Mouse (Mus musculus) gonadal fat pad, adult 2 months (tissue): ENCODE results near the gene 2310033P09Rik. TPM values are rescaled to one million over a fixed set of nuclear protein-coding genes. Genes with fewer than 3 reads are reported as not detected.
A peak's percentile ranks its signal among the peaks of the same experiment; 100 is the strongest.
"Not testable (repeated sequence)": the region's sequence is repeated elsewhere in the genome, so short reads cannot be mapped to it uniquely, and the experiment has no call there.

Experiments
- DNase-seq: peaks from one replicate; pipeline ENCODE4 v3.0.0-alpha.2; 2012; ENCODE audit warnings: low read depth
- polyA plus RNA-seq: library from polyadenylated mRNA; depleted of rRNA; stranded (reverse); fragments of >200 nt; gene quantifications from 2 replicates; pipeline ENCODE4 v1.2.3, GENCODE M21; 2012

Gene 2310033P09Rik
- polyA plus RNA-seq, 1 experiment: 29.8 TPM

DNA sequence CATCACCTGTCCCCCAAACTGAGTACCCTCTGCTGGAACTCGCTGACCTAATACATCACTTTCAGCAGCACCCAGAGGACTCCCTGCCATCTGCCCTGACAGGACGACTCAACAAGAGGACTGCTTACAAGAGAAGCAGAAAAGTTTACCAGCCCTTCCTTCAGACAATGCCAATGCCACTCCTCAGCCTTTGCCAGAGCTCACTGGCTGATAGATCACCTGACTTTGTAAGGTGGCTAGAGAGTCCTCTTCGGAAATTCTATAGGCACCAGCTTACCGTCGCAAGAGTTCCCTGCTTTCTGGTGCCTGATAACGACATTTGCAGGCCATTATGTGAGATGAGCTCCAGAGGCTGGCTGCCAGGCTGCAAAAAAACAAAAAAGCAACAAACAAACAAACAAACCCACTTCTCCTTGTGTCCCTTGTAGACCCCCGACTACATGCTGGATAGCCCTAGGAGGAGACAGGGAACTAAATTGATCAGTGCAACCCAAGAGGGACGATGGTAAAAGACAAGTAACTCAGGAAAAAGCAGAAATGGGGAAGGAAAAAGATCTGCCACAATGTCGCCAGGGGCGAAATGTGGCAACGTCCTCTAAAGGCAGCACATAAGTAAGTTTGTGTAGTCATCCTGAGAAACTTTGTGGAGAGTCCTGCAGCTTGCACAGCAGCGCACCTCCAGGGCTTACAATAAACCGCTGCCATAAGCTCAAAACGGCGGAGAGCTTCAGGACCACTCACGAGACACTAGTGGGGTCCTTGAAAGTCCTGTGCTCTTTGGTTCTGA, 6.7 kb upstream of the 2310033P09Rik start:
- no peak for DNase-seq

DNA sequence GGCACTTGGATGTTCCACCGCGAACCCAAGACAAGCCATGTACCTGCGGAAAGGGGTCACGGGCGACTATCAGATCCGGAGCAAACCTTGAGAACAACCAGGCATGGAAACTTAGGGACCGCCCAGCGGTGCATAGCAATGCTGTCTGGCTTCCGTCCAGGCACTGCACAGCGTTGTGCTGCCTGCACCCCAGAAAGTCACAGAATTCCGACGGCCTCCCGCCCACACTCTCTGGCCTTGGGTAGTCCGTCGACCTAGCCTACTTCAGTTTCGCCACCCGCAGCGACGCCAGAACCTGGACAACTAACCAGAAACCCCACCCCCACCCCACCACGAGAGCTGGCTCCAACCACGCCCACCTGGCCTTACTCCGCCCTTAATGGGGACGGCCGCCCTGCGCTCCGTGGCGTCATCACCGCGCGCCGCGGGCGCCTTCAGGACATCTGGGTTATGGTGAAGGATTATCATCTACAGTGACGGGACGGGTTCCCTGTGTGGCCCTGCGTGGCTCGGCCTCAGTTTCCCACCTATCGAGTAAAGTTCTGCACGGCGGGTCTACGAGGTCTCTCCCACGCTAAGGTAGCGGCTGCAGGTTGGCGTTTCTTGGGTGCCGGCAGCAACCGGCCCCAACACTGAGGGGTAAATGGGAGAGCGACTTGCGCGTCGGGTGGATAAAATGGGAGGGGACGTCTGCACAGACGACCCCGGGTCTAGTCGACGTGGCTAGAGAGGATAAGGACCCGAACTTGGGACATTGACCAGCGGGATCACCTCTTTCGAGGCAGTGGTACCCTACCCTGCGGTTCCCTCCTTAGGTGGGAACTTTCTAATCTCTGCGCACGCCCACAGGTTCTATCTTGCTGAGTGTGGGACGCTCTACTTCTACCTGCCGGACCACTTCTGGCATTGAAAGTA, 5.8 kb upstream of the 2310033P09Rik start, which contains the start of gene Mrpl55:
Gene Mrpl55 (plus strand): TSS at position 406 of the 915 bp plus-strand sequence.
- DNase-seq: no peak

DNA sequence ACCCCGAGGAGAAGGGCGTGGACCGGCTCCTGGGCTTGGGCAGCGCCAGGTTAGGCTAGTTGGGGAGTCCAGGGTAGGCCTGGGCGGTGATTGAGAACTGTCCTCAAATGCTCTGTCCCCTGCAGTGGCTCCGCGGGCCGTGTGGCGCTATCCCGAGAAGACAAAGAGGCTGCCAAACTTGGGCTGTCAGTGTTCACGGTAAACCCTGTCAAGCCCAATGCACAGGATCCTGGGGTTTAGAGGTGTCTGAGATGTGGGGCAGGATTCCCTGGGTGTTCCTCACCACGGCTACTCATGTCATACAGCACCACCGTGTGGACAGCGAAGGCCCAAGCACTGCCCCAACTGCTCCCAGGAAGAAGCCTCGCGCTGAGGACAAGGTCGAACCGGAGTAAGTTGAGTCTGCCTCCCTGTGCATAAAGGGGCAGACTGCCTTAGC, 901 bp downstream of the 2310033P09Rik start:
- no peak for DNase-seq

DNA sequence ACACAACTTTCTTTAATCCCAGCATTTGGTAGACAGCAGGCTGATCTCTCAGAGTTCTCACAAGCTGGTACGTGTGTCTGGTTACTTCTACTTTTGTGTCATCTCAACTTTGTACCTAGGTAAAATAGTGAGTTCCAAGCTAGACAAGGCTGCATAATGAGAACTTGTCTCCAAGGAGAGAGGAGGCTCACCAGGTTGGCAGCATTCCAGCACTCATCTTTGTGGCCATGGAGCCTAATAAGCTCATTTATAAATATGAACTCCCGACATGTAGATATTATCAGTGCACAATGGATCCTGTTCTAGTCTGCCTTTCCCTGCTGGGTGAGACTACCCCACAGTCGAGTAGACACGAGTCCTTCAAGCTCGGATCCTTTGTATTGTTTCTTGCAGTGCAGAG, 1.5 kb downstream of the 2310033P09Rik start:
- no peak for DNase-seq

DNA sequence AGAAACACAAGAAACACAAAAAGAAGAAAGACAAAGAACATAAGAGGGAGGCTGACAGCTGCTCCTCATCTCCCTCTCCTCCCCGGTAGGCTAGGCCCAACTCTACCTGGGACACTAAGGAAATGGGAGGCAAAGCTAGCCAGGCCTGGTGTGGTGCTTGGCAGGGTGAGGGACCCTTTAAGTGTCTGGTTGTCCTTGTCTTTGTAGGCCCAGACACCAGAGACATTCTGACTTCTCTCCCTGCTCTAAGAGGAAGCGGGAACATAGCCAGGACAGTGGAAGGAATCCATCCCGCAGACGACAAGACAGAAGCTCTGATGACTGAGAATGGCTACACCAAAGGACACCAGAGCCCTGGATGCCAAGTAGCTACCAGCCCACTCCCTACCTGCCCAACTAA, 1.9 kb downstream of the 2310033P09Rik start:
- no peak for DNase-seq

DNA sequence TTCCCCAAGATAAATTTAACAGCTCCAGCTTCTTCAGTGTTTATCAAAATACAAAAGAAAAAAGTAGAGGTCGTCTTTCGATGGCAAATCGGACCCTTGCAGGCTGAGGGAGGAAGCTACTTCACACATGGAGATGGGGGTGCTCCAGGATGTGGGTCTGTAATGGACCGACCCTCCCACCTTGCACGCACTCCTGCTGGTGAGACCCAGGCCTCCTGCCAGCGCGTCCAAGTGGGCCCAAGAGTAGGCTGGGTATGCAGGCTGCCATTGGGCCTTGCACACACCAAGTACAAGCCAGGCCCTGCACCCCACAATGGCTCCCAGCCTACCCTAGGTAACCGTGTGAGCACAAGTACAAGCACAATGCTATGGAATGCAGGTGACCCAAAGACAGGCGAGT, 3.4 kb downstream of the 2310033P09Rik start:
- DNase-seq: not testable (repeated sequence)

DNA sequence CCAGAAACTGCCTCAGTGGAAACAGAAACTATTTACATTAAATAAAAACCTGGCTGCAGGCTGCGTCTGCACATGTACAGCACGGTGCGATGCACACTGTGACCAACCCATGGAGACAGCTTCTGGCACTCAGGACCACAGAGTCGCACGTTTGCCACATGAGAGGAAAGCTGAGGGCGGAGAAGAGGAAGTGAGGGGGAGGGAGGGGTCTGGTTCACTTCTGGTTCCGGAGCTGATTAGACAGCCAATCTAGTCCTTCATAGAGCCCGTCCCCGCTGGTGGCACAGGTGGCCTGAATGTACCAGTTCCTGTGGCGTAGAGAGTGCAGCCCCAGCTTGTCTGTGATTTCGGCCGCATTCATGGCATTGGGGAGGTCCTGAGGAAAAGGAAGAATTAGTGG, 4.2 kb downstream of the 2310033P09Rik start:
- not testable (repeated sequence) for DNase-seq

DNA sequence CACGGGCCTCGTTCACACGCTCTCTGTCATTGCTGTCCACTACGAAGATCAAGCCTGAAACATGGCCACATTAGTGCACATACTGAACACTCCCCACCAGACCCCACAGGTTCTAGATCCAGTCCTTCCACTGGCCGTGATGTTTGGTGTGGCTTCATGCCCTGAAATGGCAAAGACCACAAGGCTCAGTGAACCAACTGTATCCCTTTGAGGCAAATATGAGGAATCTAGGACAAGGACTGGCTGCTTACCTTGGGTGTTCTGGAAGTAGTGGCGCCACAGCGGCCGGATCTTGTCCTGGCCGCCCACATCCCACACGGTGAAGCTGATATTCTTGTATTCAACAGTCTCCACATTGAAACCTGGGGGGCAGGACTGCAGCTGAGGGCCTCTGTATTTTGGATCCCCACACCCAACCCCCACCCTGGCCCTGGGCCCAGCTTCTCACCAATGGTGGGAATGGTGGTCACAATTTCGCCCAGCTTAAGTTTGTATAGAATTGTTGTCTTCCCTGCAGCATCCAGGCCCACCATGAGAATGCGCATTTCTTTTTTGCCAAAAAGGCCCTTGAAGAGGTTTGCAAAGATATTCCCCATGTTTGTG, 4.9 kb downstream of the 2310033P09Rik start:
- DNase-seq: no peak

DNA sequence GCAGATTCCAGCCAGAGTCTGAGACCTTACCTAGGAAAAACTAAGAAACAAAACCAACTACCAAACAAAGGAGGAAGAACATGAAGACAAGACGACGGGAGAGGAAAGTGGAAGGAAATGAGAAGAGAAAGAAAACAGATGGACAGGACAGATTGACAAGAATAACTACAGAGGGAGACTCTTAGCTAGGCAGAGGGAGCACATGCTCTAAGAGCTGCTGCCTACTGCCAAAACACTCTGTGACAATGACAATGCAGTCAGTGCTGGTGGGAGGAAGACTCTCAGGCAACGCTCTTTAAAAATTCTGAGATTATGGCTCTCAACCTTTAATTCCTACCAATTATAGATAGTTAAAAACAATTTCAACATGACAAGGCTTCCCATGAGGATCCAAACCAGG, 8.8 kb downstream of the 2310033P09Rik start:
- no peak for DNase-seq

DNA sequence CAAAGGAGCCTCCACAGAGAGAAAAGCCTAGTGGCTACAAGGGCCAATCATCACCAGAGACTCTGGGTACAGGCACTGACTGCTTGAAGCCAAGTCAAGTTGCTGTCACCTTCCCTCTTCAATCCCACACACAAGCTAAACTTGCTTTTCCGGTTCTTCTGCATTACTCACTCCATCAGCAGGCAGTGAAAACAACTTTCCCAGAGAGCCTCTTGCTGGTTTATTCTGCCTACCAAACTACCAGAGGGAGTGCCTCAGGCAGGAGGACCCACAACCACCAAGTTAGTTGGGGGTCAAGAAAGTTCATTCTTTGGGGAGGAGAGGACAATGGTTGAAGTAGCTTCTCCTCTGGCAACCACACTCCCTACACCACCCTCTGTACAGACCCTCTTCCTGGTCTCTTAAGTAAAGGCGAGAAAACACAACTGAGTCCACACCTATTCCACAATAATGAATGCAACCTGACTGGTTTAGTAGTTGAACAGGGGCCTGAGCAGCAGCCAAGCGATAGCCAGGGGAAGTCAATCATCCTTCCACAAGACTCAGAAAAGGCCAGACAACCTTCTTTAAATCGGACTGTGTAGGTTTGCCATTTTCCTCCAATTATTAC, 10.4 kb downstream of the 2310033P09Rik start:
- peak; percentile 92 for DNase-seq

DNA sequence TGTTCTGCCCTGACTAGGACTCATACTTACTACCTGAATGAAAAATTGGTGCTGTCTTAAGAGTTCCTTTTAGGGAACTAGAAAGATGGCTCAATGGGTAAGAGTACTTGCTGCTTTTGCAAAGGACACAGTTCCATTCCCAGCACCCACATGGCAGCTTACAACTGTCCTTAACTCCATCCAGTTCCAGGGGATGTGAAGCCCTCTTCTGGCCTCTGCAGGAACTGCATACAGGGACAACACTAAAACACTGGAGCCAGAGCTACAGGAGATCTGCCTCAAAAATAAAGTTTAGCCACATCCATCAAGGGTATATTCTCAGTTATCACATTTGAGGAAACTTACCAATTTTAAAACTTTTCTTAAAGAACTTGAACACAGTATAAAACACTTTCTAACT, 10.9 kb downstream of the 2310033P09Rik start:
- no peak for DNase-seq

DNA sequence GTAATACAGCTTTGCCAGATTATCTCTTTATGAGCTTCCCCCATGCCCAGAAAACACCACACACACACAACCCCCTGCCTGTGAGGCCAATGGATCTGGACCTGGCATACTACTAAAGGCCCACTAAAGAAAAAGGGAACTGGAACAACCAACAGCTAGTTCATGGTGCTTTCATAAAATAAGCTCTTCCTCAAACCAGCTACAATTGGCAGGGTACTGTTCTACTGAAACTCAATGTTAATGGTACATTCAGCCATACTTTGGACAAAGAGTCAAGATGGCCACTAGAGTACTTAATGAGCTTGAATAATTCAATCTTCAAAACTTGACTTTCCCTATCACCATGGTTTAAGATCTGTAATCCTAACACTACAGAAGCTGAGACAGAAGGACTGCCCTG, 13.5 kb downstream of the 2310033P09Rik start:
- no peak for DNase-seq

DNA sequence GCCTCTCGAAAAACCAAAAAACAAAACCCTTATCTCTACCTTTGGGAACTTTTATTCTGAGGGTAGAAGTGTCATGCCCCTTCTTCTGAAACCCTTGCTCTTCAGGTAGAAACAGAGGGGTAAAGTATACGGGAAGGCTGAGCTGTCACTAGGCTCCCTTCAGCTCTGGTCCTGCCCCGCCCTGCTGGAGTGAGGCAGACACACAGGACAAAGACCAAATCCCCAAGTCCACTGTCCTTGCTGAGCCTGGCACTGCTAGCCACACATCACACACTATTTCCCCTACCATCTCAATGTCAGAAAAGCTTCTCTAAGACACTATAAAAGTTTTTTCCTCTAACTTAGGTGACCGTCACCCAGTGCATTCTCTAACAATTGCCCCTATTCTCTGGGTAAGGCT, 14.2 kb downstream of the 2310033P09Rik start:
- no peak for DNase-seq

DNA sequence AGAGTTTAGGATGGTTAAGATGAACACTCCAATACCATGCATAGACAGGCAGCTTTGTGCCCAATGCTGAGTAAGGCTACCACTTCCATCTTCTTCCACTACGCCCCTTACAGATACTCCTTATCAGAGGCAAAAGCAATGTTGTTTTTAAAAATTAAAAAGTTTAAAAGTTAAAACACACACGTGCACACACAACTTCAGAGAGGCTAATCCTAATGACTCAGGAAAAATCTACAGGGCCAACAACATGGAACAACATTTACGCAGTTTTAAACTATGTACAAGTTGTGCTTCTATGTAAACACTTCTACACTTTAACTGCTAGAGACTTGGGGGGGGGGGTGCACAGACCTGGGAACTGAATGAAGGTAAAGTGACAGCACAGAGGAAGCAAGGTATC, 15.9 kb downstream of the 2310033P09Rik start:
- no peak for DNase-seq

DNA sequence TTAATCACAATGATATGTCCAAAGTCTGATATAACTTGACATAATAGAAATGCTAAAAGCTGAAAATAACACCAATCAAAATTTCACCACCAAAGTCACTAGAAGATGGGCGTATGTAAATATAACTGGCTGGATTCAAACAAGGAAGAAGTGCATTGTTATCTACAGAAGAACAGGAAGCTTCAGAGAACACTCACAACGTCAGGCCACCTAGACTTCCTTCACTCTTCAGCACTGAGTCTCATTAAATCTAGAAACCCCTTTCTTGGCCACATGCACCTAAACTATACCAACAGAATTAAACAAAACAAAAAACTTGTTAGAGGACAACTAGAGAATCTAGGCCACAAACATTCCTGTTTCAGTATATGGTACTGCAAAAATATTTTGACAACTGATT, 16.3 kb downstream of the 2310033P09Rik start:
- no peak for DNase-seq

DNA sequence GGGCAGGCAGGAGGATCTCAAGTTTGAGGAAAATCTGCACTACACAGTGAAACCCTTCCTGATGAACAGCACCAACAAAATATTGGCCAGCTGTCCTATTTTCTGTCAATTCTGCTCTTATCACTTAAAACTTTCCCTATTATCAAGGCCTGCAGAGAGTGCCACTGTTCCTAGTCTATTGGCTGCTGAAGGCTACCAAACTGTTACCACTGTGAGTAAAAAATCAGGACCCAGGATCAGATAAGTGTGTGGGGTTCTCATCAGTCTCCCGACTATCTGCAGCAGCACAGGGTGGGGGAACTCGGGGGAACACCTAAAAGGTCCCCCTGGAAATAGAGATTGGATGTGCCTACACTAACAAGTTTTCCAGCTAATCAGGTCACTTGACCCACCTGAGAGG, 17.0 kb downstream of the 2310033P09Rik start:
- DNase-seq: no peak

DNA sequence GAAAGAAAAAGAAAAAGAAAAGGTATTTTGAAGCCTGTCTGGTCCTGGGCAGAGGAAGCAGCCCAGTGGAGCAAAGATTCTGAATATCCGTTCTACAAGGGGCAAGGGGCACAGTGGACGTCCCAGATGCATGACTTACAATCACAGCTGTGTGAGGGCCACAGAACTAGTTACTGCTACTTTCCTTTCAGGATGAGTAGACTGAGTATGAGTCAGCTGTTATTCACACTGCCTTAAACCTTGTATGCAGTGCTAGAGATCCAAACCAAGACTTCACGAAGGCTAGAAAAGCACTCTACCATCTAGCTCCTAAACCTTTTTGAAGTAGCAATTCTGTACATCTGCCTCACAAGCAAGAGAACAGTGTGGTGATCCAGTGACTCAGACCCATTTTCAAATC, 18.1 kb downstream of the 2310033P09Rik start:
- no peak for DNase-seq

DNA sequence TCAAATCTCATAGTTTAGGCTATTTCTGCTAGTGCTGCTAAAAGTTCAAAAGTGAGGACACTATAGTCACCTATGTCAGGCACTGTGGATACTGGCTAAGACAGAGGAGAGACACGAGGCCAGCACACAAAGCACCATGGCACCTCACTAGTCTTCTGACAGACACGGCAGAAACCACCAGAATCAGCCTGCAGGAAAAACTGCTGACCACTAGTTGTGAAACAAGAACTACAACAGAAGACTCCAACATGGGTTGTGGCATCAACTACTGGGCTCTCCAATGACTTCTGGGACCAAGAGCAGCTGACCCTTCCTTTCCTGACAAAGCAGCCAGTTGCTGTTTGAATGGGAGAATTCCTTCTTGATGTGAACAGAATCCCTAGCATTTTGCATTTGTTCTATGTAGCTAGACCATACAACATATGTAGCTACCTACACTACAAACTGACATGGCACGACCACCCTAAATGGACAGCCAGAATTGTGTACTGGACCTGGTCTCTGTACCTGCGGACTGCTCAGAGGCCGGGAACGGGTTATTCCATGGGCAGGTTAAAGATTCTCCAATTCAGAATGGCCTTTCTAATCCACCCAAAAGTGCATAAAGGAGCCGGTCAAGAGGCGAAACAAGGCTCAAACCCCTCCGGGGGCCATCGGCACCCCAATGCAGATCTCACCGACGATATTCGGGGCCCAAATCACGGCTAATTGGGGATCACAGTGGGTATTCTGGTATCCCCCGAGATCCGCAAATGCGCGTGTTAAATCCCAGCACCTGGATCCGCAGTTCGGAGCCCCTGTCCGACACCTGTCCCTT, 18.9 kb downstream of the 2310033P09Rik start:
- no peak for DNase-seq

DNA sequence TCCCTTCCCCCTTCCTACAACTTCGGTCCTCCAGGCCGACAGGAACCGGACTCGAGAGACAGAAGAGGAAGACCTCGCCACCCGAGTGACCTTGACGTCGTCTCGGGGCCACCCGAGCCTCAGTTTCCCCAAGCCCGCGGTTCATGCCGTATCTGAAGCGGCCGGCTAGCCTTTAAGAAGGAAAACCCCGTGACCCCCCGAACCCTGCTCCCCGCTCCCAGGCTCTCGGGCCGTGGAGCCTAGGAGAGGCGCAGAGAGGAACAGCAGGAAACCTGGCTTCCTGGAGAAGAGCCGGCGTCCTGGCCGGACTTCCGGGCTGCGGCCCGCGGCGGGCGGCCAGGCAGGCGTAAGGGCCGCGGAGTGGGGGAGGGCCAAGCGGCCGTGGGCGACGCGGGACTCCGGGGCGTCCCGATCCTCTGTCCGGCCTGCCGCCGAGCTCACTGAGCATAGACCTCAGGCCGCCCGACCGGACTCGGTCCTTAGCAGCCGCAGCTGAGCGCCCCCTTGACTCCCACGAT, 19.5 kb downstream of the 2310033P09Rik start:
- DNase-seq: no peak

DNA sequence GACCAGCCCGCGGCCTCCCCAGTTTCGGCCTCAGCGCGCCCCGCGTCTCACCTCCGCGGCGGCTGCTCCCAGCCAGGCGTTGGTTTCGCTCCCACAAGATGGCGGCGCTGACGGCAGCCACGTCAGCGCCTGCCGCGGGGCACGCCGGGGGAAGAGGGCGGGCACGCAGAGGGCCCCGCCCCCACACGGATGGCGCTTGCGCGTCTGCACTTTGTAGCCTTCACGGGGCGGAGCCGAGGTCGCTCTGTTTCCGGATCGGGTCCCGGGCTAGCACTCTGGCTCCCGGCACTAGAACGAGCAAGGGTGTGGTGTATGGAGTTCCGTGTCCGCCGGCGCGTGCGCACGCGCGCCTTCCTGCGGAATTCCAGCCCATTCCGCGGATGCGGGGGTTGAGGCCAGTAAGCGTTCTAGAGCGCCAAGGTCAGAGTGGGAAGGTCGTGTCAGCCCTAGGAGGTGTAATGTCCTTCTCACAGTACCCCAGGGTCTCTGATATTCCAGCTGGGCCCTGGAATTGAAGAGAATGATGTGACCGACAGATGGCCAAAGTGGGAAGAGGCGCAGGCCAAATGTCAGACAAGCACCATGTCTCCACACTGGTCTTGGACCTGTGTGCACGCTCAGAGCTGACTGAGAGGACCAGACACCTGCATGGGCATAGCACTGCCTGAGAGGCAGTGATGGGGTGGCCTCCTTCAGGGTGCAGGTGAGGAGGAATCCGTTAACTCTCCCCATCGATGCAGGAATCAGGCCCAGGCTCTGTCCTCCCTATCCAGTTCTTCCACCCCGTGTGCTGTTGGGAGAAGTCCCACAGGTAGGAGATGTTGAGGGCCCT, 20.2 kb downstream of the 2310033P09Rik start, which contains the start of gene Arf1:
Gene Arf1 (minus strand): TSS at position 149 of the 832 bp plus-strand sequence.
- DNase-seq: no peak
